Mouse (Mus musculus) midbrain, embryonic 11.5 days (tissue): ENCODE data around the gene Cadm1. TPM values are rescaled to one million over a fixed set of nuclear protein-coding genes. Genes with fewer than 3 reads are reported as not detected.

Experiments used
- ATAC-seq: fragments of 200-750 bp; cut with Nextera tagmentation; 2 replicates; pipeline ENCODE4 v1.8.0; 2017; ENCODE audit warnings: moderate TSS enrichment, moderate library complexity; ENCODE audit not compliant: low FRiP score
- DNase-seq: peaks from one replicate; pipeline ENCODE4 v3.0.0; 2015; ENCODE audit warnings: low spot score; ENCODE audit errors: missing footprints
- H3K27ac ChIP-seq: fragments of 300-500 bp; sonication (generic); 2 replicates; pipeline ENCODE4 v1.5.1; 2014; ENCODE audit warnings: low read depth, low read length
- H3K27me3 ChIP-seq: fragments of 300-500 bp; sonication (generic); 2 replicates; pipeline ENCODE4 v1.6.1; 2014; ENCODE audit warnings: mild to moderate bottlenecking, low read length, moderate library complexity, mixed read lengths; ENCODE audit not compliant: control insufficient read depth, insufficient read depth
- H3K36me3 ChIP-seq: fragments of 300-500 bp; sonication (generic); 2 replicates; pipeline ENCODE4 v1.6.1; 2014; ENCODE audit warnings: mild to moderate bottlenecking, low read length, moderate library complexity, mixed read lengths; ENCODE audit not compliant: control insufficient read depth, insufficient read depth
- H3K4me1 ChIP-seq: fragments of 300-500 bp; sonication (generic); 2 replicates; pipeline ENCODE4 v1.6.1; 2014; ENCODE audit warnings: low read length; ENCODE audit not compliant: control insufficient read depth, insufficient read depth
- H3K4me2 ChIP-seq: fragments of 300-500 bp; sonication (generic); 2 replicates; pipeline ENCODE4 v1.6.1; 2014; ENCODE audit warnings: mild to moderate bottlenecking, moderate library complexity
- H3K4me3 ChIP-seq: fragments of 300-500 bp; sonication (generic); 2 replicates; pipeline ENCODE4 v1.5.1; 2014; ENCODE audit warnings: low read depth, low read length
- H3K9ac ChIP-seq: fragments of 300-500 bp; sonication (generic); 2 replicates; pipeline ENCODE4 v1.6.1; 2014; ENCODE audit warnings: low read length
- H3K9me3 ChIP-seq: fragments of 300-500 bp; sonication (generic); 2 replicates; pipeline ENCODE4 v1.6.1; 2016; ENCODE audit warnings: low read length; ENCODE audit not compliant: control insufficient read depth
- WGBS: fragments of 180-500 bp; shearing (Covaris S2); extraction: QIAGEN DNeasy Blood & Tissue Kit; methylation state at CpG from one replicate; pipeline ENCODE4 v1.1.7; 2014; 5-methylcytosine and 5-hydroxymethylcytosine counted together
- polyA plus RNA-seq: library from polyadenylated mRNA; unstranded; fragments of >200 nt; fragmentation: Nextera tagmentation; extraction: Ambion mirVana; gene quantifications from 2 replicates; pipeline ENCODE4 v1.2.1, GENCODE M21; 2014

The Cadm1 gene
- polyA plus RNA-seq, 1 experiment from 2014 or later, result 90.9 TPM

GRCm38 (mm10) chr9:47583241-47583640 is 53.3 kb downstream of the Cadm1 start:
- 88% methylated on average over 4 of the region's 4 CpGs for WGBS
- H3K27me3 ChIP-seq, result no peaks in the 10 kb centered on the region
- H3K9ac ChIP-seq, result no peak overlapping the region
- H3K4me2 ChIP-seq, result no peak overlapping the region
- peaks cover 6% of the 10 kb centered on the region for H3K4me1 ChIP-seq
- H3K9me3 ChIP-seq, result no peaks in the 10 kb centered on the region
- ATAC-seq, result no peak
- H3K4me3 ChIP-seq, result no peak overlapping the region
- H3K27ac ChIP-seq, result no peak overlapping the region
- no peaks in the 10 kb centered on the region for H3K36me3 ChIP-seq
- no peak for DNase-seq

- DNase-seq (no peak), ATAC-seq (no peak)
- peaks cover 6% of the 10 kb centered on the region for H3K4me1 ChIP-seq
- WGBS, result 73% methylated on average over 5 of the region's 5 CpGs
- H3K4me3 ChIP-seq, result no peak overlapping the region
- no peaks in the 10 kb centered on the region for H3K27me3 ChIP-seq
- H3K36me3 ChIP-seq, result no peaks in the 10 kb centered on the region
- H3K27ac ChIP-seq, result no peak overlapping the region
- no peak overlapping the region for H3K9ac ChIP-seq
- no peak overlapping the region for H3K4me2 ChIP-seq
- H3K9me3 ChIP-seq, result no peaks in the 10 kb centered on the region
Measured at GRCm38 (mm10) chr9:47586176-47586575, 56.2 kb downstream of the Cadm1 start.

- Histone ChIP-seq H3K9ac (no peak overlapping the region), H3K9me3 (no peaks in the 10 kb centered on the region), H3K4me1 (peaks cover 6% of the 10 kb centered on the region), H3K4me3 (no peak overlapping the region), H3K36me3 (no peaks in the 10 kb centered on the region), H3K4me2 (no peak overlapping the region), H3K27me3 (no peaks in the 10 kb centered on the region), H3K27ac (no peak overlapping the region)
- ATAC-seq (no peak), DNase-seq (no peak)
- WGBS, result 86% methylated on average over 8 of the region's 8 CpGs
Measured at GRCm38 (mm10) chr9:47586839-47587238, 56.9 kb downstream of the Cadm1 start.

- Histone ChIP-seq H3K36me3 (no peaks in the 10 kb centered on the region), H3K27ac (no peak overlapping the region), H3K9ac (no peak overlapping the region), H3K9me3 (no peaks in the 10 kb centered on the region), H3K27me3 (no peaks in the 10 kb centered on the region), H3K4me2 (no peak overlapping the region), H3K4me1 (peaks cover 6% of the 10 kb centered on the region), H3K4me3 (no peak overlapping the region)
- WGBS, result 68% methylated on average over 7 of the region's 7 CpGs
- DNase-seq, result no peak
- no peak for ATAC-seq
Measured at GRCm38 (mm10) chr9:47587577-47588194, 57.7 kb downstream of the Cadm1 start.

DNA sequence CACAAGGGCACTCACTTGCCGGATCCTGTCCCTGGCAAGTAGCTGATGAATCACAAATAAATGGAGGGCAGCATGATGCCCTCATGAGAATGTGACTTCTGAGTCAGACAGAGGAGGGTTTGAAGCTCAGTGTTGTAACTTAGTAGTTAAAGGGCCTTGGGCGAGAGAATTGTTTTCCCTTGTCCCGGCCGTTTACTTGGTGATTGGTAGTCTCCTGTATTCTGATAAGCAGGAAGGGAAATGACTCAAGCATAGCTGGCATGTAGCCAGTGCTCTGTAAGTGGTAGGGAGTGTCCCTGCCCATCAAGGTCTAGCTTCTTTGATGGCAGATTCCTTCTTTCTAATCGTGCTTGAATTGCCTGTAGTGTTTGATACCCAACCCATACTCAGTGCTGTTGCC is 59.9 kb downstream of the Cadm1 start:
- DNase-seq, result no peak
- no peak overlapping the region for H3K9ac ChIP-seq
- H3K9me3 ChIP-seq, result no peaks in the 10 kb centered on the region
- H3K4me2 ChIP-seq, result no peak overlapping the region
- H3K36me3 ChIP-seq, result no peaks in the 10 kb centered on the region
- no peak overlapping the region for H3K27ac ChIP-seq
- no peak overlapping the region for H3K4me3 ChIP-seq
- H3K4me1 ChIP-seq, result peaks cover 3% of the 10 kb centered on the region
- WGBS, result 85% methylated on average over 5 of the region's 5 CpGs
- H3K27me3 ChIP-seq, result no peaks in the 10 kb centered on the region
- ATAC-seq, result no peak

DNA sequence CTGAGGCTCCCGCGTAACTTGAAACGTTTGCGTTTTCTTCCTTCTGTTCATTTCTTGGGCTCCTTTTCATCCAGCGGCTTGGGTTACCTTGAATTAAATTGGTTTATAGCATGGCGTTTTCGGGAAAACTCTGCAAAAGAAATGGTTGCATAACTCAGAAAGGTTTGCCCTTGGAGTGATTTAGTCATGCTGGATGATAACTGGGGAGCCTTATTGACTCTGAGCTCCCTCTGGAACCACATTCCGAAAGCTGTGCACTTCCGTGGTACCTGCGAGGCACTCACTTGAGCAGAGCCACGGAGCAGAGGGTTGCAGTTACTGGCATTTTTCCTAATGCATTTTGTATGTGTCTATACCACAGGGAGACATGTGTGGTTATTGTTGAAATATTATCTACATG is 71.6 kb downstream of the Cadm1 start:
- Histone ChIP-seq H3K9ac (no peak overlapping the region), H3K4me3 (no peak overlapping the region), H3K36me3 (no peaks in the 10 kb centered on the region), H3K27me3 (no peaks in the 10 kb centered on the region), H3K4me1 (peaks cover 4% of the 10 kb centered on the region; the same call in 1 of the 2 replicates), H3K27ac (no peak overlapping the region), H3K4me2 (no peak overlapping the region), H3K9me3 (no peaks in the 10 kb centered on the region)
- WGBS, result 81% methylated on average over 11 of the region's 11 CpGs
- ATAC-seq (no peak), DNase-seq (no peak)

GRCm38 (mm10) chr9:47603971-47604370 is 74.0 kb downstream of the Cadm1 start:
- Histone ChIP-seq H3K9ac (no peak overlapping the region), H3K27me3 (no peaks in the 10 kb centered on the region), H3K27ac (no peak overlapping the region), H3K9me3 (no peaks in the 10 kb centered on the region), H3K4me2 (no peak overlapping the region), H3K4me1 (peaks cover 5% of the 10 kb centered on the region; the same call in 1 of the 2 replicates), H3K36me3 (no peaks in the 10 kb centered on the region), H3K4me3 (no peak overlapping the region)
- ATAC-seq (no peak), DNase-seq (no peak)
- WGBS, result 85% methylated on average over 4 of the region's 4 CpGs

DNA sequence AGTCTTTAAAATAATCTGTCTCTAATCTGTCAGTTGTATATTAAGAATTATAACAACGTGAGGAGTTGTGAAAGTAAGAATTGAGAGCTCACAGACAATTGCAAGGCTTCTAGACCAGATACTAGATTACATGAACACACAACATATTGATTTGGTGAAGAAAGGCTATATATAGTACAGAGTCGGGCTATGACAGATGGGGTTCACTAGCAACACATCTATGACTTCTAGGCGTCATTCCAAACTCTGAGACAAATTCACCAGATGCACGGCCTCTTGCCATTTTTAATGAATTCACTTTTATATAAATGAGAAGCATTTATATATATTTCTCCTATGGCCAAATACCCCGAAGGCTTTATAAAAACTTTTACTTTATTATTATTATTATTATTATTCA is 75.7 kb downstream of the Cadm1 start:
- no peak overlapping the region for H3K4me2 ChIP-seq
- H3K36me3 ChIP-seq, result no peaks in the 10 kb centered on the region
- H3K4me3 ChIP-seq, result no peak overlapping the region
- WGBS, result 90% methylated on average over 5 of the region's 5 CpGs
- no peaks in the 10 kb centered on the region for H3K27me3 ChIP-seq
- H3K4me1 ChIP-seq, result peaks cover 12% of the 10 kb centered on the region; the same call in 1 of the 2 replicates
- no peak for DNase-seq
- no peak overlapping the region for H3K27ac ChIP-seq
- H3K9ac ChIP-seq, result no peak overlapping the region
- ATAC-seq, result no peak
- H3K9me3 ChIP-seq, result no peaks in the 10 kb centered on the region

GRCm38 (mm10) chr9:47608441-47608840 is 78.5 kb downstream of the Cadm1 start:
- ATAC-seq, result no peak
- no peak overlapping the region for H3K27ac ChIP-seq
- no peak overlapping the region for H3K4me3 ChIP-seq
- no peaks in the 10 kb centered on the region for H3K9me3 ChIP-seq
- no peak overlapping the region for H3K9ac ChIP-seq
- no peak overlapping the region for H3K4me2 ChIP-seq
- H3K27me3 ChIP-seq, result no peaks in the 10 kb centered on the region
- no peaks in the 10 kb centered on the region for H3K36me3 ChIP-seq
- peaks cover 8% of the 10 kb centered on the region; the same call in 1 of the 2 replicates for H3K4me1 ChIP-seq
- DNase-seq, result no peak
- WGBS, result 81% methylated on average over 7 of the region's 7 CpGs
